In genomic region chr6:42484633-42485032, GRCm38 (mm10) we compare ENCODE assay signal across 22 mouse cellular contexts. TPM values are rescaled to one million over a fixed set of nuclear protein-coding genes. Genes with fewer than 3 reads are reported as not detected.
"Had no signal": no experiment of that assay in that cellular context is flagged by ENCODE, and none has a peak within 500 bp of the region (broad histone marks: within the 10 kb centered on the region; RNA-seq: fewer than 3 reads in every experiment).

No protein-coding gene starts in this region.

- H3K36me3 ChIP-seq: intestine, embryonic 15.5 days; limb, embryonic 12.5 days; limb, embryonic 15.5 days; neural tube, embryonic 12.5 days; neural tube, embryonic 15.5 days had no signal

- H3K4me3 ChIP-seq: intestine, embryonic 15.5 days; limb, embryonic 12.5 days; limb, embryonic 15.5 days; neural tube, embryonic 12.5 days; neural tube, embryonic 15.5 days had no signal

- H3K4me2 ChIP-seq: intestine, embryonic 15.5 days; limb, embryonic 12.5 days; limb, embryonic 15.5 days; liver, embryonic 11.5 days; midbrain, embryonic 11.5 days; neural tube, embryonic 12.5 days; neural tube, embryonic 15.5 days had no signal

- H3K27me3 ChIP-seq: intestine, embryonic 15.5 days; limb, embryonic 12.5 days; limb, embryonic 15.5 days; neural tube, embryonic 12.5 days; neural tube, embryonic 15.5 days had no signal

- H3K9ac ChIP-seq: intestine, embryonic 15.5 days; limb, embryonic 12.5 days; limb, embryonic 15.5 days; liver, embryonic 14.5 days; liver, postnatal 0 days; neural tube, embryonic 12.5 days; neural tube, embryonic 15.5 days had no signal

- DNase-seq: kidney, adult 11 months; kidney, adult 8-10 months; kidney, postnatal 10 days; kidney, postnatal 4 days; left cerebral cortex, postnatal 4 days; liver, postnatal 0 days; midbrain, embryonic 14.5 days; right cerebral cortex, adult 18-20 months; right cerebral cortex, postnatal 14 days; right cerebral cortex, postnatal 4 days; thymus, postnatal 25 days had no signal

- H3K9me3 ChIP-seq: intestine, embryonic 15.5 days; limb, embryonic 12.5 days; limb, embryonic 15.5 days; neural tube, embryonic 12.5 days; neural tube, embryonic 15.5 days had no signal

- ATAC-seq: intestine, embryonic 15.5 days; liver, postnatal 0 days had no signal

- H3K27ac ChIP-seq: intestine, embryonic 15.5 days; limb, embryonic 12.5 days; limb, embryonic 15.5 days; liver, embryonic 14.5 days; neural tube, embryonic 12.5 days; neural tube, embryonic 15.5 days; stomach, postnatal 0 days had no signal

- H3K4me1 ChIP-seq: intestine, embryonic 15.5 days; limb, embryonic 12.5 days; limb, embryonic 15.5 days; neural tube, embryonic 12.5 days; neural tube, embryonic 15.5 days had no signal

RNA-seq across cellular contexts. Expression of gene Olfr456, which starts 2.4 kb away (rescaled TPM):
- polyA plus RNA-seq: intestine, embryonic 15.5 days; limb, embryonic 12.5 days; limb, embryonic 15.5 days; liver, embryonic 11.5 days; liver, embryonic 14.5 days; liver, postnatal 0 days; midbrain, embryonic 11.5 days; midbrain, embryonic 14.5 days; neural tube, embryonic 12.5 days; neural tube, embryonic 15.5 days; stomach, embryonic 14.5 days; stomach, postnatal 0 days; thymus, postnatal 0 days had no signal

RNA-seq across cellular contexts. Expression of gene Olfr457, which starts 8.5 kb away (rescaled TPM):
- polyA plus RNA-seq: intestine, embryonic 15.5 days; limb, embryonic 12.5 days; limb, embryonic 15.5 days; liver, embryonic 11.5 days; liver, embryonic 14.5 days; liver, postnatal 0 days; midbrain, embryonic 11.5 days; neural tube, embryonic 12.5 days; neural tube, embryonic 15.5 days; stomach, embryonic 14.5 days; stomach, postnatal 0 days; thymus, postnatal 0 days had no signal

RNA-seq across cellular contexts. Expression of gene Olfr458, which starts 19.6 kb away (rescaled TPM):
- polyA plus RNA-seq: intestine, embryonic 15.5 days; limb, embryonic 12.5 days; limb, embryonic 15.5 days; liver, embryonic 11.5 days; liver, embryonic 14.5 days; liver, postnatal 0 days; midbrain, embryonic 11.5 days; midbrain, embryonic 14.5 days; neural tube, embryonic 12.5 days; neural tube, embryonic 15.5 days; stomach, embryonic 14.5 days; stomach, postnatal 0 days; thymus, postnatal 0 days had no signal

RNA-seq across cellular contexts. Expression of gene Tas2r126, which starts 50.3 kb away (rescaled TPM):
- polyA plus RNA-seq: intestine, embryonic 15.5 days; limb, embryonic 12.5 days; limb, embryonic 15.5 days; liver, embryonic 11.5 days; liver, embryonic 14.5 days; liver, postnatal 0 days; midbrain, embryonic 11.5 days; midbrain, embryonic 14.5 days; neural tube, embryonic 12.5 days; neural tube, embryonic 15.5 days; stomach, embryonic 14.5 days; stomach, postnatal 0 days; thymus, postnatal 0 days had no signal
